Mouse (Mus musculus): ENCODE data around the gene Ugt1a1.
"Not testable (repeated sequence)": the region's sequence is repeated elsewhere in the genome, so short reads cannot be mapped to it uniquely, and the experiment has no call there.

Ugt1a1 gene

DNA sequence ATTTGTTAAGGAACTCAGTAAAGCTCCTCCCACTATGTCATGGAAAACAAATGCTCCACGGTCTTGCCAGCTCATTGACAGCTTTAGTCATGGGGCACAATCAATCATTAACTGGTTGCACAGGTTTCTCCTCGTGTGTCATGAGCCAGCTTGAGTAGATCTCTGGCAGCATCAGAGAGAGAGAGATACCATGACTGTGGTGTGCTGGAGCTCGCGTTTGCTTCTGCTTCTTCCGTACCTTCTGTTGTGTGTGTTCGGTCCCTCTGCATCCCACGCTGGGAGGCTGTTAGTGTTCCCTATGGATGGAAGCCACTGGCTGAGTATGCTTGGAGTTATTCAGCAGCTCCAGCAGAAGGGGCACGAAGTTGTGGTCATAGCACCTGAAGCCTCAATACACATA lies at the start of gene Ugt1a1:
Gene Ugt1a1 (plus strand): TSS at position 148 of the 400 bp plus-strand sequence.
- no peak for DNase-seq (ENCODE audit: low spot score in 2 of 2)

GRCm38 (mm10) chr1:88165711-88166110 lies 46.0 kb upstream of the Ugt1a1 start, which contains the start of gene Ugt1a5:
TSS of gene Ugt1a5 (plus strand) at chr1:88166012.
- DNase-seq (ENCODE audit: low spot score in 2 of 2) = no peak

GRCm38 (mm10) chr1:88172190-88172589 lies 39.6 kb upstream of the Ugt1a1 start:
- not testable (repeated sequence) for DNase-seq (ENCODE audit: low spot score in 2 of 2)

DNA sequence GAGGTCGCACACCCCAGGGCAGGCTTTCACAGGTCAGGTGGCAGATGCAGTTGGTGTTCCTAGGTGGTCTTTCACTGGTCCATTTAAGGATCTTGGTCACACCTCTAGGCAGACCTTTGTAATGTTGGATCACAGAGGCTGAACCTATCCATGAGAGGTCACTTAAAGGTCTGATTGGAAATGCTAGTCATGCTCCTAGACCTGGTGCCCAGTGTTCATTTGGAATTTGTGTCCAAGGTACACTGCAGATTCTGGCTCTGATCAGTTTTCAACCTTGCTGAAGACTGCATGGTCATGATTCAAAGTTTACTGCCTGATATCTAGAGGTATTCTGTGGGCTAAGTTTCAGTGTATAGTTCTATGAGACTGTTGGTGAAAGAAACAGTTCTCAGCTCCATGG lies 32.1 kb upstream of the Ugt1a1 start:
- DNase-seq (ENCODE audit: low spot score in 2 of 2) = no peak

GRCm38 (mm10) chr1:88186325-88186935 lies 25.3 kb upstream of the Ugt1a1 start:
- DNase-seq (ENCODE audit: low spot score in 2 of 2) = no peak

DNA sequence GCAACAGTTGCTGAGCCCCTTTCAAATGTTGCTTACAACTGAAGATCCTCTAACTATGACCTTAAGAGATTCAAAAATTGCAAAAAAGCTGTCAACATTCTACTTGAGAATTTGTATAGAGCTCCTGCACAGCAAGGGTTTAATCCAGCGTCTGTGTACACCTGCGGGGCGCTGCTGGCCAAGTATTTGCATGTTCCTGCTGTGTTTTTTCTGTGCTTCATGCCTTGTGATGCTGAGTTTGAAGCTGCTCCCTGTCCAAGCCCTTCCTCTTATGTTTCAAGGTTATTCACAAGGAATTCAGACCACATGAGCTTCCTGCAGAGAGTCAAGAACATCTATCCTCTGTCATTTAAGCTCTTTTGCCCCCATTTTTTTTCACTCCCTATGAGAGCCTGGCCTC lies 19.6 kb upstream of the Ugt1a1 start:
- DNase-seq (ENCODE audit: low spot score in 2 of 2) = no peak

- DNase-seq (ENCODE audit: low spot score in 2 of 2) = no peak
Observed at GRCm38 (mm10) chr1:88195687-88196086, 16.1 kb upstream of the Ugt1a1 start.

DNA sequence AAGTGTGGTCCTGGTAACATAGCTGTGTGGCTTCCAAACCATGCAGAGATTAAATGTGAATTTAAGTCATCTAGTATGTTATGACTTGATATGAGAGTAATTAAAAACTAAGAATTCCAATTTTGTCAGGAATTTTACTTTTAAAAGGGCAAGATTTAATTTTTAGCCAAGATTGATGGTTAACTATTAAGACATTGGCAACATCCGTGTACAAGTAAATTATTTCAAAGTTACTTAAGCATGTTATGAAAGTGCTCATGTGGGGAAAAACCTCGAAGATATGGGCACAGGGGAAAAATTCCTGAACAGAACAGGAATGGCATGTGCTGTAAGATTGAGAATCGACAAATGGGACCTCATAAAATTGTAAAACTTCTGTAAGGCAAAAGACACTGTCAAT lies 14.3 kb upstream of the Ugt1a1 start:
- DNase-seq (ENCODE audit: low spot score in 2 of 2) = no peak

DNA sequence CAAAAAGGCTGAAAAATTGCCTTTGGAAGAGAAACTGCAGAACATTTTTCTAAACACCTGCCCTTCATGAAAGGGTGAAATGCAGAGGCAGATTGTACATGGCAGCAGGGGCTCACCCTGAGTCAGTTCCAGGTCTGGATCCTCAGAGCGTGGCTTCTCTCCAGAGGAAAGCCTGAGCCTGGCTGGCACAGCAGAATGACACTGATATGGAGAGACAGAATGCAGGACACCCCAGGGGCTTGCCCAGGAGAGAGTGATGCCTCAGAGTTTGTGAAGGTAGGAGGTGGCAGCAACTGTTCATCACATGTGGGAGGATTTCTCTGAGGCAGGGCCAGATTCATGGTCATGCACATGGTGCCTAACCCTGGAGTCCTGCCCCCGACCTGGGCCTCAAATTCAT lies 11.8 kb upstream of the Ugt1a1 start:
- no peak for DNase-seq (ENCODE audit: low spot score in 2 of 2)

DNA sequence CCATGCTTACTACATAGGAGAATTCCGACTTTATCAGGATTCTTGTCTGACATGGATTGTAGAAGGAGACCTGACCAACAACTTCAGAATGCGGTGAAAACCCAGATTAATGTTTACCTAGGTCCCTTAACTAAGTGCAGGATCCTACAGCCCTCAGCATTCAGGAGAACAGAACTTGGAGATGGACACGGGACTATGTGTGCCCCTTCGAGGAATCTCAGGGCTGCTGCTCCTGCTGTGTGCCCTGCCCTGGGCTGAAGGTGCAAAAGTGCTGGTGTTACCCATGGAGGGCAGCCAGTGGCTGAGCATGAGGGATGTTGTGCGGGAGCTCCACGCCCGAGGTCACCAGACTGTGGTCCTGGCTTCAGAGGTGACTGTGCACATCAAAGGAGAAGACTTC lies 11.3 kb upstream of the Ugt1a1 start, which contains the start of gene Ugt1a2:
Gene Ugt1a2 (plus strand): TSS at position 146 of the 400 bp plus-strand sequence.
- DNase-seq (ENCODE audit: low spot score in 2 of 2) = no peak

DNA sequence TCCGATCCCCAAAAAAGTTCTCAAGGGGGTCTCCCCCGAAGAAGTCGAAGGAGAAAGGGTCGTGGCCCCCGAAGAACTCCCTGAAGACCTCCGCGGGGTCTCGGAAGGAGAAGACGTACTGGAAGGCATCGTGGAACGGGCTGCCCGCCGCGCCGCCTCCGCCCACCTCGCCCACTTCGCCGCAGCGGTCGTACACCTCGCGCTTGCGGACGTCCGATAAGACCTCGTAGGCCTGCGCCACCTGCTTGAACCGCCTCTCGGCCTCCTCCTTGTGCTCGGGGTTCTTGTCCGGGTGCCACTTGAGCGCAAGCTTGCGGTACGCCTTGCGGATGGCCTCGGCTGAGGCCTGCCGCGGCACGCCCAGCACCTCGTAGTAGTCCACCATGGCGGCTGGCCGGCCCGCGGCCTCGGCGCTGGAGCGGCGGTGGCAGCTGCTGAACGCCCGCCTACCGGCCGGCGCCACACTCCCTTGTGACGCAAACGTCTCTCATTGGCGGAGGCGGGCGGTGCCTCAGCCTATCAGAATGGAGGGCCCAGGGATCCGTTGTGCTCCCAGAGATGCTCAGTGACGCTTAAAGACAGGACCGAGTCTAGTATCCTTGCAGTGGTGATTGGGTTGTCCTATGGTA lies 6.4 kb upstream of the Ugt1a1 start, which contains the start of gene Dnajb3:
Gene Dnajb3 (minus strand): TSS at position 489 of the 629 bp plus-strand sequence.
- peak; percentile 65 to 80 for DNase-seq (ENCODE audit: low spot score in 2 of 2)

- no peak for DNase-seq (ENCODE audit: low spot score in 2 of 2)
Observed at GRCm38 (mm10) chr1:88206843-88207479, 4.8 kb upstream of the Ugt1a1 start.

DNA sequence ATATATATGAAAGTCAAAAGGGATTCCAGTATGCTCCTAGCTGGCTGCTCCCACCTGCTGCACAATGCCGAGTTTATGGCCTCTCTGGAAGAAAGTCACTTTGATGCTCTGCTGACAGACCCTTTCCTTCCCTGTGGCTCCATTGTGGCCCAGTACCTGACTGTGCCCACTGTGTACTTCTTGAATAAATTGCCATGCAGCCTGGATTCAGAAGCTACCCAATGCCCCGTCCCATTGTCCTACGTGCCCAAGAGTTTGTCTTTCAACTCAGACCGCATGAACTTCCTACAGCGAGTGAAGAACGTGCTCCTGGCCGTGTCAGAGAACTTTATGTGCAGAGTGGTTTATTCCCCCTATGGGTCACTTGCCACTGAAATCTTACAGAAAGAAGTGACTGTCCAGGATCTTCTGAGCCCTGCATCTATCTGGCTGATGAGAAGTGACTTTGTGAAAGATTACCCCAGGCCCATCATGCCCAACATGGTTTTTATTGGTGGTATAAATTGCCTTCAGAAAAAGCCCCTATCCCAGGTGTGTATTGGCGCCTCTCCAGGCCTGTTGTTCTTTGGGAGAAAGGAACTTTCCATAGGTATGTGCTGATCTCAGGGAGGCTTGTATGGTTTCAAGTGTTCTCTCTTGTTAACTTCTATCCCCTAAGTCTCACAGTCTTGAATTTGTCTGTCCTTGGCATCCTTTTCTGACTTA lies 734 bp downstream of the Ugt1a1 start:
- no peak for DNase-seq (ENCODE audit: low spot score in 2 of 2)

DNA sequence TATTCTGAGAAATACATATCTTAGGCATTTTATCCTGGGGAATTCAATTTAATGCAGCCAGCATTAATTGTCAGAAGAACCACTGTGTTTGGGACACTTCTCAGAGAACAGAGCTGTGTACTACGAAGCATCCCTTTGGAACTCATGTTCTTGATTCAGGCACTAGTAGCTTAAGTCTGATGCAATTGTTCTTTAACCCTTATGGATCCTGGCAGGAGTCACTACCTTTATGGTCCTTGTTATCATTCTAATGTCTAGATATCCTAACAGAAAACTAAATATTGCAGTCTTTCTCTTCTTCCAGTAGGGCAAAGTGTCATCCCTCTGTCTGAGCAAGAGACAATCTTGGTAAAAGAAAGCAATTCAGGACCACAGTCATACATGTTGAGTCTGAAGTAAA lies 1.3 kb downstream of the Ugt1a1 start:
- DNase-seq (ENCODE audit: low spot score in 2 of 2) = no peak

DNA sequence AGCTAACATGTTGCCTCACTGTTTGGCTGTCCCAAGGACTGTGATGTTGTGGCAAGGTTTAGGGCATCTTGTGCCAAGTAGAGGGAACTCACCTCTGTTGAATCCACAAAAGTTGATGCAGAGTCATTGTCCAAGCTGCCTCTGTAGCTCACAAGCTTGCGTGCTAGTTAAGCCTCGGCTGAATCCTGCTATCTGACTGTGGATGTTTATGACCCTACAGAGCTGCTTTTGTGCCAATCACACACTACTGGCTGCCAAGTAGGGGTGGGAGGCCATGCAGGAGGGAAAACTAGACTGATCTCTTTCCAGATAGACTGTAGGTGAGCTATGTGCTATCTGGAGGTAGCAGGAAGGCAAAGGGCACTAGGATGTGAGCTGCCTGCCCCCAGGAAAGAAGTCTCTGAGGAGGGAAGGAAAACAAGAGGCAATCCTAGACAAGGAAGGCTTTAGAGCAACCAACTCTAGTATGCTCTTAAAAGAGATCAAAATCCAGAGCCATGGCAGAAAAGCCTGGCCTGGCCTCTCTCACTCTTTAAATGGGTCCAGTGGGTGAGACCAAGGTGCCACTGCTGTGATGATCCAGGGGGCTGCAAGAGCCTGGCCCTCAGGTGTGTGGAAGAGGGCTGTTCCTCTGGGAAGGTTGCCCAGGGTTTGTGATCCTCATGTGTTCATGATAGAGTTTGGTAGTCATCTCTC lies 2.2 kb downstream of the Ugt1a1 start:
- DNase-seq (ENCODE audit: low spot score in 2 of 2) = no peak

DNA sequence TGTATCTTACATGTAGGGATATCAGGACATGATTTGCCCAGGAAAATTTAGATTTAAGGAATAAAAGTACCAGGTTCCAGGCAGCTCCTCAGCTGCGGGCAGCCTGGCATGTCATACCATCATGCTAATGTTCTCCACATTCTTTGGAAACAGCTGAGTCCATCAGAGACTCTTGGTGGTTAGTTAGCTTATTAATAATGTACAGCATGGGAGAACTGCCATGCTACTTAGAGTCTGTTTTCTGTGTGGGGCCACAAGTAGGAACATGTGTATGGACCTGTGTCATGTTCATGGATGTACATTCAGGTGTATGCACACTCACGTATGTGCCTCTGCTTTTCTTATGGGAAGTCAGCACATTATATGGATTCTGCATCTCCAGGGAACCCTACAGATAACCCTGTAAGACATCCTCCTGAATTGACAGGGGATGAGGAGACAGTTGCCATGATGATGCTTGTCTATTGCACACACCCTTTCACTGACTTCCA lies 2.7 kb downstream of the Ugt1a1 start:
- no peak for DNase-seq (ENCODE audit: low spot score in 2 of 2)

DNA sequence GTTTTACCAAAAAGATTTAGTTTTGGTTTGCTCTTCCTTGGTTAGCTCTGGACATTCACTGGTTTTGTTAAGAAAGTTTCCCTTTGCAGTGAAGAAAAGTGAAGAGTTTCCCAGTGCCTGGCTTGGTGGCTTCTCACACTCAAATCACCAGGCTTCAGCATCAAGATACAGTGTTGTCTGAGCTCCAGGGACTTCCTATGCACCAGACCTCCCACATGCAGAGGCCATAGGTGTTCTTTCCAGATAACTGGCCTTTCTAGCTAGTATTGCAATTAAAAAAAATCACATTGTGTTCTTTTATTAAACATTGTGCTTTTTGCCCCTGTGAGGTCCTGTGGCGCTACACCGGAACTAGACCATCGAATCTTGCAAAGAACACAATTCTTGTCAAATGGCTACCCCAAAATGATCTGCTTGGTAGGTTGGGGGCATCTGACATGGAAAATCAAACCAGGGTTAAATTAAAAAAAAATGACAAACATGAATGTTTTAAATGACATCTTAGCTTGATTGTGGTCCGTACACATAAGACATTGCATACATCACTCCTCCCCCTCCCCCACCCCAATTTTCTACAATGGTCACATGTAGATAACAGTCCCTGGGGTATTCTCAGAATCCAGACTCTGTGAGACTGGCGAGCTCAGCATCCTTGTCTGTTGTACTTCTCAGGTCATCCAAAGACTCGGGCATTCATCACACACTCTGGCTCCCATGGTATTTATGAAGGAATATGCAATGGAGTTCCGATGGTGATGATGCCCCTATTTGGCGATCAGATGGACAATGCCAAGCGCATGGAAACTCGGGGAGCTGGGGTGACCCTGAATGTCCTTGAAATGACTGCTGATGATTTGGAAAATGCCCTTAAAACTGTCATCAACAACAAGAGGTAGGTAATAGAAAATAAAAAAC lies 4.0 kb downstream of the Ugt1a1 start:
- no peak for DNase-seq (ENCODE audit: low spot score in 2 of 2)

- no peak for DNase-seq (ENCODE audit: low spot score in 2 of 2)
Observed at GRCm38 (mm10) chr1:88216551-88216950, 4.8 kb downstream of the Ugt1a1 start.

DNA sequence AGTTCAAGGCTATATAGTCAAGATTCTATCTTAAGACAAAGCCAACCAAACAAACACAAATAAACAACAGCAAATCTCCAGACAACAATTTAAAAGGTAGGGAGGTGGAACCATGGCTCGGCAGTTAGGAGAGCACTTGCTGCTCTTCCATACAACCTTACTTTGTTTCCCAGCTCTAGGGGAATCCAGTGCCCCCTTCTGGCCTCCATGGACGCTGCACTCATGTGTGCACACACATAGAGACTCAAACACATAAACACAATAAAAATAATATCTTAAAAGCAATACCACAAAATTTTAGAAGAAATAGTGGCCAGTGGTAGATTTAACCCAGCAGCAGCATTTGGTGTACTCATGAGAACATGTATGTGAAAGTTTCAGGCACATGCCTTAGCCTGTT lies 5.4 kb downstream of the Ugt1a1 start:
- DNase-seq (ENCODE audit: low spot score in 2 of 2) = no peak

DNA sequence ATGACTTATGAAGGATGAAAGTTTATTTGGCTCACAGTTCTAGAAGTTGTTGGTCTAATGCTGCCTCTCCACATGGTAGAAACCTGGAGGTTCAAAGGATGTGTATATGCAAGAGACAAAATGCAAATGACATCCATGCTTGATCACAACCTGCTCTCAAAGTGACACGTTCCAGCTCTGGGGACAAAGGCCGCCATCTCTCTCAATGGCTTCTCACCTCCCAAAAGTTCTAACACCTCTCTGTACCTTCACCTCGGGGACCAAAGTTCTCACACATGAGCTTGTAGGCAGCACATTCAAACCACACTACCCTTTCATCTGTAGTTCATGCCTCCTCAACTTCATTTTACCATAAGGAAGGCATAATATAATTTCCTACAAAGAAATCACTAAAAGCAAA lies 5.8 kb downstream of the Ugt1a1 start:
- DNase-seq (ENCODE audit: low spot score in 2 of 2) = no peak

DNA sequence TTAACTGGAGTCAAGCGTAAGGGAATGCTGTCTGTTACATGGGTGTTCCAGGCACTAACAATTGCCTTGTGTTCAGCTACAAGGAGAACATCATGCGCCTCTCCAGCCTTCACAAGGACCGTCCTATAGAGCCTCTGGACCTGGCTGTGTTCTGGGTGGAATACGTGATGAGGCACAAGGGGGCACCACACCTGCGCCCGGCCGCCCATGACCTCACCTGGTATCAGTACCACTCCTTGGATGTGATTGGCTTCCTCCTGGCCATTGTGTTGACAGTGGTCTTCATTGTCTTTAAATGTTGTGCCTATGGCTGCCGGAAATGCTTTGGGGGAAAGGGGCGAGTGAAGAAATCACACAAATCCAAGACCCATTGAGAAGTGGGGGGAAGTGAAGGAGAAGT lies 6.3 kb downstream of the Ugt1a1 start:
- DNase-seq (ENCODE audit: low spot score in 2 of 2) = no peak

Measured in frontal cortex, postnatal 25 days (tissue).